Mouse (Mus musculus) bone marrow, adult 2 months (tissue): ENCODE data around the gene Cd200r3. TPM values are rescaled to one million over a fixed set of nuclear protein-coding genes. Genes with fewer than 3 reads are reported as not detected.

Experiments used
- H3K27ac ChIP-seq: fragments of 200-500 bp; 2 replicates; pipeline ENCODE4 v1.5.1; 2012; ENCODE audit warnings: low read depth, mild to moderate bottlenecking, control low read depth, inconsistent platforms, low read length; ENCODE audit not compliant: control insufficient read depth, poor library complexity, insufficient read depth
- H3K4me1 ChIP-seq: fragments of 200-500 bp; 2 replicates; pipeline ENCODE4 v1.6.1; 2011; ENCODE audit warnings: low read length; ENCODE audit not compliant: control insufficient read depth, insufficient read depth
- H3K4me3 ChIP-seq: fragments of 200-500 bp; replicated peaks from 2 replicates; pipeline ENCODE3; 2011; ENCODE audit warnings: mild to moderate bottlenecking, low read depth, low read length, control low read depth; ENCODE audit not compliant: control insufficient read depth
- CTCF ChIP-seq: fragments of 200-500 bp; IDR thresholded peaks from 2 replicates; pipeline ENCODE4 v1.5.1; 2011; ENCODE audit warnings: low read length, control low read depth; ENCODE audit not compliant: control insufficient read depth, insufficient read depth
- POLR2A ChIP-seq: fragments of 200-500 bp; IDR thresholded peaks from 2 replicates; pipeline ENCODE4 v1.6.1; 2011; ENCODE audit warnings: low read depth, mild to moderate bottlenecking, control low read depth, low read length, borderline replicate concordance; ENCODE audit not compliant: control insufficient read depth
- WGBS: fragments of 180-500 bp; shearing (Covaris S2); methylation state at CpG from one replicate; pipeline ENCODE4 v1.1.7; 2018; 5-methylcytosine and 5-hydroxymethylcytosine counted together
- polyA plus RNA-seq: library from polyadenylated mRNA; stranded (reverse); fragments of >200 nt; gene quantifications from 2 replicates; pipeline ENCODE4 v1.2.4, GENCODE M21; 2011; ENCODE audit warnings: low replicate concordance; ENCODE audit not compliant: missing spikeins, insufficient read depth, insufficient read length

Gene Cd200r3
- polyA plus RNA-seq, 1 experiment, result 4.6 TPM

DNA sequence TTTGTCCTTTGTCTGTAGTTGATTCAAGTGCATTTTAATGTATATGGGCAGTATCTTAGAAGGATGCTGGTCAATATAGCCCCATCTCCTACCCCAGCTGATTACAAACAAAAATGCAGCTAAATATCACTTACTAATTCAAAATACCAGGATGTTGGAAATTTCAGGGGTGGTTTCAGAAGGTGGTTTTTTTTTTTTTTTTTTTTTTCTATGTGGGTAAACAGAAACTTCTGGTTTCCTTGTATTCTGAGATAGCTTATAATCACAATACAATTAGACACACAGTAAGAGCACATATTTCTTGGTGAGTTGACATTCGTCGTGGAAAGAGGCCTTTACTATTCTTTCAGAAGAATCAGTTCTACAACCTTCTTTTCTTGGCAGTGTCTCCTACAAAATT is 39.5 kb downstream of the Cd200r3 start:
- Histone ChIP-seq H3K4me3 (no peak overlapping the region), H3K27ac (no peak overlapping the region), H3K4me1 (peaks cover 1% of the 10 kb centered on the region; the same call in 1 of the 2 replicates)
- TF ChIP-seq CTCF (no peak), POLR2A (no peak)
- 51% methylated on average over 2 of the region's 2 CpGs for WGBS

DNA sequence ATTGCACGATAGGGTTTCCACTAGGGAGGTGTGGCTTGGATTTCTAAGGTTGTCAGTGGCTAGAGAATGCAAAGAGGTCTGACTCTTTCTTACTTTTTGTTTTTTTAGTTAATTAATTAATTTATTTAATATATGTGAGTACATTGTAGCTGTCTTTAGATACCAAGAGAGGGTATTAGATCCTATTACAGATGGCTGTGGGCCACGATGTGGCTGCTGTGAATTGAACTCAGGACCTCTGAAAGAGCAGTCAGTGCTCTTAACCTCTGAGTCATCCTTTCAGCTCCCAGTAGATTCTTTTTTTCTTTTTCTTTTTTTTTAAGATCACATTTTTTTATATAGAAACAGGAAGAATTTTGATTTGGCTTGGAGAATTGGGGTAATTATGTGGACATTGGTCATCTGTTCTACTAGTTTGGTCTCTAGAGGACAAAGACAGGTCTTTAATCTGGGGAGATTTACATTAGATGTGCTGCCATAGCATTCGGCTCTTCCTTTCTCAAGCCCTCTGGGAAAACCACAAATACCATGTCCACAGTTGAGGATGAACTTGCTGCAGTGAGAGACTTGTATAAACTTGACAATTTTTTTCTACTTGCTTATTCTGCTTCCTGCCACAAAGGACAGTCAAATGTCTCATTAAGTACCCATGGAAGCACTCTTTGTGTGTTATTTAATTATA is 40.0 kb downstream of the Cd200r3 start:
- 58% methylated on average over 3 of the region's 3 CpGs for WGBS
- TF ChIP-seq CTCF (no peak), POLR2A (no peak)
- no peak overlapping the region for H3K4me3 ChIP-seq
- no peak overlapping the region for H3K27ac ChIP-seq
- H3K4me1 ChIP-seq, result peaks cover 1% of the 10 kb centered on the region; the same call in 1 of the 2 replicates

DNA sequence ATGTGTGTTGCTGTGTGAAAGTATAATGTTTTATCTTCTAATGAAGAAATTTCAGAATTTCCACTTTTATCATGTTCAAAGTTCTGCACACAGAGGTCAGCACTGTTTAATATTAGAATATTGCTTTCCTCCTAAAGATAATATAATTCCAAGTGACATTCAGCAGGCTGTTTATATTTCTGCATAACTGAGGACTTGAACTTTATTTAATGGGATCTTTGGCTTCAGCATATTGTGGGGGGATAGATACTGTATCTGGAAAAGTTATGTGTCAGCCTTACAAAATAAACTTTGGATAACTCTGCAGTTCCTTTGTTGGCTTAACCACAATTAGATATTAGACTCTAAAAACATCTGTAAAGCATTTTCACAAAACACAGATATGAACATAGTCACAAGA is 40.6 kb downstream of the Cd200r3 start:
- no peak overlapping the region for H3K27ac ChIP-seq
- TF ChIP-seq CTCF, result no peak
- TF ChIP-seq POLR2A, result no peak
- peaks cover 1% of the 10 kb centered on the region; the same call in 1 of the 2 replicates for H3K4me1 ChIP-seq
- H3K4me3 ChIP-seq, result no peak overlapping the region

DNA sequence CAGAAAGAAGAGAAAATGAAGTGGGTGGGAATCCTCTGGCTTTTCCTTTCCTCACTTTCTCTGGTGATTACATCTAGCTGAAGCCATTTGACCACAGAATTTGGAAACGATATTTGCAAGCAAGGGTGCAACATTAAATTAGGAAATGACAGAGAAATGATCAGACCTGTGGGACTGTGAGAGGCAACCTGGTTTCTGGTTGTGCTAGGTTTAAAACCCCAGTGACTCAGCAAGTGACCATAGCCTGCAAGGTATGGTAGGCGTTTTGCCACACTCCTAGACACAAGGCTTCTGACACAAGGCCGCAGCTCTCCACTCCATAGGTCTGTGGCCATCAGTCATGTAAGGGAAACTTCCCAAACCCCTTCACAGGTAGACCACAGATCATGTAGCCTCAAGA is 41.4 kb downstream of the Cd200r3 start:
- Histone ChIP-seq H3K4me3 (no peak overlapping the region), H3K4me1 (peaks cover 1% of the 10 kb centered on the region; the same call in 1 of the 2 replicates), H3K27ac (no peak overlapping the region; the same call in 1 of the 2 replicates)
- 37% methylated on average over 3 of the region's 3 CpGs for WGBS
- TF ChIP-seq CTCF (no peak), POLR2A (no peak)

DNA sequence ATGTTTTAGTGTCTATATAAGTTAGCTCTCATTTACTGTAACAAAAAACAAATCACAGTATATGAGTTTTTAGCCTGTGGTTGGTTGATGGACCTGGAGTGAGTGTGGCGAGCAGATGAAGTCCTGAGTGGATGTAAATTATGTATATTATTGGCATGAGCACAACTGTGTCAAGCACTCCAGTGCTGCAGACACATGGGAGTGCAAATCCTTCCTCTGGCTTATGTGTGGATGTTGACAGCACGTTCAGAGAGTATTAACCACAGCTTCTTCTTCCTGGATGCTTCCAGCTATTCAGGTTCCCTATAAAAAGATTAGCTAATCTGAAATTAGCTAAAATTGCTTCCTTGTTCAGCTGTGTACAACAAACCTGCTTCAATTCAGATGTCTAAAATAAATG is 42.6 kb downstream of the Cd200r3 start:
- peaks cover 1% of the 10 kb centered on the region; the same call in 1 of the 2 replicates for H3K4me1 ChIP-seq
- WGBS, result 27% methylated on average over 2 of the region's 2 CpGs
- no peak overlapping the region for H3K4me3 ChIP-seq
- no peak overlapping the region; the same call in 1 of the 2 replicates for H3K27ac ChIP-seq
- TF ChIP-seq POLR2A (no peak), CTCF (no peak)

DNA sequence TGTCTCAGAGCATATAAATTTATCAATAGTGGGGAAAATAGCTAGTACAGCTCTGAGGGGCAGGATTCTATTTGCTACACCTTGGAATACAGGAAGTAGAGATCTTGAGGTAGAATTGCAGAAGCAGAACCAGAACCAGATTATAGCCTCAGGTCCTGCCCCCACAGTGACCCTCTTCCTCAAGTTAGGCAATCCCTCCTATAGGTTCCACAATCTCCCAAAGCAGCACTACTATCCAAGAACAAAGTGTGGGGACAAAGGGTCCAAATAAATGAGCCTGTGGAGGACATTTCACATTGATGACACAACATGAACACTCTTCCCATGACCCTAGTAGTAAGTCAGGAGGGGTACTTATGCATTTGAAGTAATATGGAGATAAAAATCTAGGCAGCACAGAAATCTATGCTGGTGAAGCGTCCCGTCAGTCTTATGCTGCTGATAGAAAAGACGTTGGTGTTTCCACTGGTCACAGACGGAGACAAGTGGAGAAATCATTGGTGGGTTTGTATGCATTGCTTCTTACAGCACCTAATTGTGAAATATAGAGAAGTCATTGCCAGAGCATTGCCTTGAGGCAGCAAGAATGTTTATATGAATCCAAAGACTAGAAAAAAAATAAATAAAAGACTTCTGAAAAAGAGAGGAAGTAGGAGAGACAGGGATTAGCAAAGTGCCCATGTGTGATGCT is 45.3 kb downstream of the Cd200r3 start:
- Histone ChIP-seq H3K27ac (no peak overlapping the region; the same call in 1 of the 2 replicates), H3K4me1 (peaks cover 1% of the 10 kb centered on the region; the same call in 1 of the 2 replicates), H3K4me3 (no peak overlapping the region)
- no peak for TF ChIP-seq POLR2A
- no peak for TF ChIP-seq CTCF
- 39% methylated on average over 4 of the region's 4 CpGs for WGBS

DNA sequence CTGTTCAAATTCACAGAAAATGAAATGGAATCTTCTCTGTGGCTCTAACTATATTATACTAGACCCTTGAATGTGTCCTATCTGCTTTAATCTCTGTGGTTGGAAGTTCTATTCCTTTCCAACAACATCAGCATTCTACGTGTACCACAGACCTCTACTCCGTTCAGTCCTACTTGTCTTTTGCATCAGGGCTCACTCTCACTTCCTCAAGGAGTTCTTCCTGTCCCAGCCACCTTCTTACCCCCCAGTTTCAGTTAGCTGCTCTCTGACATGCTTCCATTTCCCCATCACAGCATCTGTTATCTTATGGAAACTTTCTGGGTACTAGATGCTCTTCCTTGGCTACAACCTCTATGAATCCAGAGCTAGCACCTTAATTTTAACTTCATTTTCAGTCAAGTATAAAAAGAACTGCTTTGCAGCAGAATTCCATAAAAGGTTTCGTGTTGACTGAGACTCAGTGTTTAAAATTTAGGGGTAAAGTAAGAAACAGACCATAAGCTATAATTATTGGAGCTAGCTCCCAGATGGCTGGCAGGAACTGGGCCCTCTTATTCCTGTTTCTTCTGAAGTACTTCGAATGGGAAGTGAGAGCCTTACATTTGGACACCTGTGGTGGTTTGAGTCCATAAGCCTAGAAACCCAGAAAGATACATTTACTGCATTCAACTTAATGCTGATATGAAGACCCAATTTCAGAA is 50.0 kb downstream of the Cd200r3 start:
- no peak overlapping the region for H3K27ac ChIP-seq
- H3K4me1 ChIP-seq, result no peaks in the 10 kb centered on the region; the same call in 1 of the 2 replicates
- H3K4me3 ChIP-seq, result no peak overlapping the region
- TF ChIP-seq POLR2A, result no peak
- no peak for TF ChIP-seq CTCF
- whole genome bisulfite sequencing, result 37% methylated on average over 4 of the region's 4 CpGs

DNA sequence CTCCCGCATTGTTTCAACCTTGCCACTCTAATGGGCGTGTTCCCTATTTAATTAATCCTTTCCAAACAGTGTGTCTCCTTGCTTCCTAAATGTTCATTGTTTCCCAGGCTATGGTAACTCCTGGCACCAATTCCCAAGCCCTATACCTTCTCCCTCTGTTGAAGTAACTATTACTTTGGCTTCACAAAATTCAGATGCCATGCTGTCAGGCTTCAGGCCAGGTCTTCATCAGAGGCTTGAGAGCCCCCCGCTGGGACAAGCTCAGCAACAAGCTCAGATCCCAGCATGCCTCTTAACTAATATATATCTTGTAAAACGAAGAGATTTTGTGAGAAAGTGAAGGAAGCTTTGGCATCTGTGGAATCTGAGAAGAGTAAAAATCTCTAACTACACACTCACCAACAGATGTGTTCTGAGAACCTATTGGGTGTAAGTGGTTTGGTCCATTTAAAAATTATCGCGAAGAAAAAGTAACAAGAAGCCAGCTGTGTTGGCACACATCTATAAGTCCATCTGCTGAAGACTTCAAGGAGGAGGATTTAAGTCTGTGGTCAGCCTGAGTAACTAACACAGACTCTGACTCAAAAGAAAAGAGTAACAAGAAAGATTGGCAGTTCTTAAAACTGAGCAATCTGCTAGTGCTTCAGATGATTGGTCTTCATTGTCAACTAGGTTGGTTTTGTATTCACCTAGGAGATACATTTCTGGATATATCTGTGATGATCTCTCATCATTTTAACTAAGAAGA is 50.9 kb downstream of the Cd200r3 start:
- Histone ChIP-seq H3K4me3 (no peak overlapping the region), H3K4me1 (peaks cover 1% of the 10 kb centered on the region), H3K27ac (no peak overlapping the region)
- WGBS, result 85% methylated on average over 6 of the region's 6 CpGs
- TF ChIP-seq POLR2A (no peak), CTCF (no peak)
